11 mouse cellular contexts compared by ENCODE assay signal in genomic region chr14:55113351-55113974, GRCm38 (mm10). TPM values are rescaled to one million over a fixed set of nuclear protein-coding genes. Genes with fewer than 3 reads are reported as not detected.
DNase-seq lines count a peak whose midpoint lies in the region; ATAC-seq lines count a peak whose summit lies in the region.
"Had no signal": no experiment of that assay in that cellular context is flagged by ENCODE, and none has a peak within 500 bp of the region (broad histone marks: within the 10 kb centered on the region; RNA-seq: fewer than 3 reads in every experiment).

No protein-coding gene starts in this region.

- H3K9ac ChIP-seq in forebrain, embryonic 16.5 days (replicated peaks; ENCODE audit: low read depth, low read length): peak overlapping the region; percentile 86
- peak overlapping the region; percentile 98; the same call in 1 of the 2 replicates for H3K9ac ChIP-seq in midbrain, embryonic 16.5 days (ENCODE audit: low read depth, low read length)
- H3K9ac ChIP-seq: liver, embryonic 14.5 days had no signal

- no peaks in the 10 kb centered on the region for H3K9me3 ChIP-seq in forebrain, embryonic 16.5 days (ENCODE audit: control insufficient read depth, low read length)
- no peaks in the 10 kb centered on the region for H3K9me3 ChIP-seq in midbrain, embryonic 16.5 days (replicated peaks; ENCODE audit: control insufficient read depth, low read length, poor library complexity, severe bottlenecking)

- 74% methylated on average over 51 of the region's 51 CpGs for WGBS in forebrain, embryonic 16.5 days
- 75% methylated on average over 51 of the region's 51 CpGs for WGBS in midbrain, embryonic 16.5 days

- peaks cover 64% of the 10 kb centered on the region for H3K4me1 ChIP-seq in forebrain, embryonic 16.5 days (replicated peaks; ENCODE audit: control insufficient read depth, insufficient read depth, low read length)
- peaks cover 64% of the 10 kb centered on the region for H3K4me1 ChIP-seq in midbrain, embryonic 16.5 days (ENCODE audit: control insufficient read depth, insufficient read depth, low read length)

- H3K4me2 ChIP-seq in forebrain, embryonic 16.5 days (ENCODE audit: low read length): peak overlapping the region; percentile 82
- H3K4me2 ChIP-seq in midbrain, embryonic 16.5 days (ENCODE audit: low read length): peak overlapping the region; percentile 66

- DNase-seq in layer of hippocampus, adult 9-11 months: peak; percentile 9
- no peak for DNase-seq in layer of hippocampus, adult 9-10 months (ENCODE audit: low spot score)
- DNase-seq in cerebellum, postnatal 14 days: peak; percentile 41 to 52
- DNase-seq in spleen, adult 18-20 months: no peak
- no peak for DNase-seq in embryo, embryonic 10.5 days (ENCODE audit: low spot score)
- DNase-seq in layer of hippocampus, postnatal 14 days (ENCODE audit: low spot score in 2 of 2): no peak
- DNase-seq: kidney, adult 18-20 months had no signal

- H3K27me3 ChIP-seq in forebrain, embryonic 16.5 days (replicated peaks; ENCODE audit: control insufficient read depth, insufficient read depth, low read length): 0 out of 2 replicates have a peak, but pooled peaks cover 2% of the 10 kb centered on the region
- H3K27me3 ChIP-seq in midbrain, embryonic 16.5 days (ENCODE audit: control insufficient read depth, insufficient read depth, low read depth, low read length): no peaks in the 10 kb centered on the region

- no peak overlapping the region for H3K27ac ChIP-seq in forebrain, embryonic 16.5 days (ENCODE audit: low read length)
- H3K27ac ChIP-seq in midbrain, embryonic 16.5 days (ENCODE audit: low read length): peak overlapping the region; percentile 44; the same call in 1 of the 2 replicates
- H3K27ac ChIP-seq: liver, embryonic 14.5 days had no signal

- H3K4me3 ChIP-seq in forebrain, embryonic 16.5 days (replicated peaks; ENCODE audit: low read length): peak overlapping the region; percentile 91
- peak overlapping the region; percentile 90 for H3K4me3 ChIP-seq in midbrain, embryonic 16.5 days (ENCODE audit: low read depth, low read length)
- H3K4me3 ChIP-seq: erythroblast, embryonic 14.5 days had no signal

- H3K36me3 ChIP-seq in forebrain, embryonic 16.5 days (ENCODE audit: control insufficient read depth, insufficient read depth): peaks cover 3% of the 10 kb centered on the region; the same call in 1 of the 2 replicates
- H3K36me3 ChIP-seq in midbrain, embryonic 16.5 days (ENCODE audit: control insufficient read depth, insufficient read depth, low read length): peaks cover 7% of the 10 kb centered on the region

- no peak for ATAC-seq in forebrain, embryonic 16.5 days
- ATAC-seq in midbrain, embryonic 16.5 days: no peak

RNA-seq across cellular contexts. Expression of gene Jph4, which starts 3.3 kb away (rescaled TPM):
- 33.6 and 45.1 TPM in 2 replicates for polyA plus RNA-seq in forebrain, embryonic 16.5 days (2015; fragmentation: Nextera tagmentation; extraction: Ambion mirVana)
- polyA plus RNA-seq in midbrain, embryonic 16.5 days (2015; fragmentation: Nextera tagmentation; extraction: Ambion mirVana): 37.3 and 40.3 TPM in 2 replicates
- 100 to 1,000 TPM; 408 to 411 TPM for total RNA-seq in layer of hippocampus, postnatal 14 days (2021)
- polyA plus RNA-seq: erythroblast, embryonic 14.5 days had no signal

RNA-seq across cellular contexts. Expression of gene Ap1g2, which starts 7.1 kb away (rescaled TPM):
- 13.3 and 16.5 TPM in 2 replicates for polyA plus RNA-seq in forebrain, embryonic 16.5 days (2015; fragmentation: Nextera tagmentation; extraction: Ambion mirVana)
- 9.0 and 9.2 TPM in 2 replicates for polyA plus RNA-seq in midbrain, embryonic 16.5 days (2015; fragmentation: Nextera tagmentation; extraction: Ambion mirVana)
- total RNA-seq in layer of hippocampus, postnatal 14 days (2021): 10 to 100 TPM; 15.8 to 18.6 TPM

RNA-seq across cellular contexts. Expression of gene Thtpa, which starts 18.9 kb away (rescaled TPM):
- 55.2 and 56.6 TPM in 2 replicates for polyA plus RNA-seq in forebrain, embryonic 16.5 days (2015; fragmentation: Nextera tagmentation; extraction: Ambion mirVana)
- polyA plus RNA-seq in midbrain, embryonic 16.5 days (2015; fragmentation: Nextera tagmentation; extraction: Ambion mirVana): 37.0 and 38.6 TPM in 2 replicates
- 10 to 100 TPM; 21.7 to 24.7 TPM for total RNA-seq in layer of hippocampus, postnatal 14 days (2021)

RNA-seq across cellular contexts. Expression of gene Zfhx2, which starts 21.3 kb away (rescaled TPM):
- polyA plus RNA-seq in forebrain, embryonic 16.5 days (2015; fragmentation: Nextera tagmentation; extraction: Ambion mirVana): 21.5 and 32.9 TPM in 2 replicates
- 25.9 and 34.6 TPM in 2 replicates for polyA plus RNA-seq in midbrain, embryonic 16.5 days (2015; fragmentation: Nextera tagmentation; extraction: Ambion mirVana)
- total RNA-seq in layer of hippocampus, postnatal 14 days (2021): 10 to 100 TPM; 41.2 to 48.8 TPM

Comparison
In these comparisons a context has a peak if more than half of its experiments do, and no peak if none do; other contexts are left out.
1. DNase-seq: peak in layer of hippocampus, adult 9-11 months (single experiment) and cerebellum, postnatal 14 days (2 of 2); none in layer of hippocampus, adult 9-10 months (single experiment), spleen, adult 18-20 months (0 of 2), embryo, embryonic 10.5 days (single experiment) and layer of hippocampus, postnatal 14 days (0 of 2).